Mouse (Mus musculus): ENCODE measurements around the gene 4930432M17Rik. TPM values are rescaled to one million over a fixed set of nuclear protein-coding genes. Genes with fewer than 3 reads are reported as not detected.
A peak's percentile ranks its signal among the peaks of the same experiment; 100 is the strongest.

4930432M17Rik gene
- total RNA-seq, 4 experiments from 2014 or later, result not detected

GRCm38 (mm10) chr3:121712222-121712621 is 41.7 kb downstream of the 4930432M17Rik start:
- no peak for DNase-seq

GRCm38 (mm10) chr3:121713151-121713701 is 42.7 kb downstream of the 4930432M17Rik start:
- peak; percentile 52 for DNase-seq

- DNase-seq, result no peak
Measured at GRCm38 (mm10) chr3:121713816-121714215, 43.3 kb downstream of the 4930432M17Rik start.

GRCm38 (mm10) chr3:121714461-121714860 is 43.9 kb downstream of the 4930432M17Rik start:
- DNase-seq, result no peak

GRCm38 (mm10) chr3:121715336-121715735 is 44.8 kb downstream of the 4930432M17Rik start:
- no peak for DNase-seq

GRCm38 (mm10) chr3:121715741-121716459 is 45.3 kb downstream of the 4930432M17Rik start:
- DNase-seq, result no peak

GRCm38 (mm10) chr3:121716480-121716879 is 45.9 kb downstream of the 4930432M17Rik start:
- no peak for DNase-seq

GRCm38 (mm10) chr3:121718679-121719078 is 48.1 kb downstream of the 4930432M17Rik start:
- no peak for DNase-seq

- DNase-seq, result no peak
Measured at GRCm38 (mm10) chr3:121719701-121720100, 49.1 kb downstream of the 4930432M17Rik start.

GRCm38 (mm10) chr3:121720801-121721690 is 50.5 kb downstream of the 4930432M17Rik start:
- DNase-seq, result no peak

- no peak for DNase-seq
Measured at GRCm38 (mm10) chr3:121721691-121722070, 51.1 kb downstream of the 4930432M17Rik start.

- peak; percentile 69 for DNase-seq
Measured at GRCm38 (mm10) chr3:121722971-121723844, 52.6 kb downstream of the 4930432M17Rik start, which contains the start of gene F3. Gene F3 (plus strand): TSS chr3:121723537.

- no peak for DNase-seq
Measured at GRCm38 (mm10) chr3:121723968-121724524, 53.5 kb downstream of the 4930432M17Rik start.

GRCm38 (mm10) chr3:121724553-121724952 is 54.0 kb downstream of the 4930432M17Rik start:
- no peak for DNase-seq

- DNase-seq, result no peak
Measured at GRCm38 (mm10) chr3:121725651-121726050, 55.1 kb downstream of the 4930432M17Rik start.

- DNase-seq, result no peak
Measured at GRCm38 (mm10) chr3:121729678-121730077, 59.1 kb downstream of the 4930432M17Rik start.

Other genes starting within 250 kb of the 4930432M17Rik start
- gene Cnn3, start 244.3 kb upstream of the 4930432M17Rik start, total RNA-seq (2022), result 100 to 1,000 TPM; 268 to 287 (median 284) TPM
- gene Slc44a3, start 138.4 kb upstream of the 4930432M17Rik start, total RNA-seq (2022), result 10 to 100 TPM; 23.9 to 28.2 (median 25.3) TPM
- gene F3, start 52.8 kb downstream of the 4930432M17Rik start, total RNA-seq (2022), result 10 to 100 TPM in 2 of 4 experiments, 1 to 10 TPM in 2; 8.5 to 12.6 (median 9.4) TPM
- gene Abcd3, start 144.5 kb downstream of the 4930432M17Rik start, total RNA-seq (2022), result 10 to 100 TPM; 73.7 to 90.3 (median 78.7) TPM

All from adrenal gland, adult 8-10 months (tissue).